ENCODE assay signal across 16 mouse cellular contexts in genomic region chr11:89023477-89023876, GRCm38 (mm10). TPM values are rescaled to one million over a fixed set of nuclear protein-coding genes. Genes with fewer than 3 reads are reported as not detected.
DNase-seq lines count a peak whose midpoint lies in the region; ATAC-seq and TF ChIP-seq lines count a peak whose summit lies in the region.
"Had no signal": no experiment of that assay in that cellular context is flagged by ENCODE, and none has a peak within 500 bp of the region (broad histone marks: within the 10 kb centered on the region; RNA-seq: fewer than 3 reads in every experiment).

No protein-coding gene starts in this region.

- no peak for ATAC-seq in lung, embryonic 14.5 days (ENCODE audit: insufficient read depth)
- no peak for ATAC-seq in intestine, embryonic 15.5 days
- no peak for ATAC-seq in stomach, embryonic 16.5 days (ENCODE audit: insufficient read depth, low FRiP score)
- ATAC-seq: forebrain, embryonic 14.5 days; hindbrain, embryonic 16.5 days had no signal

- H3K36me3 ChIP-seq in lung, embryonic 14.5 days (ENCODE audit: insufficient read depth), result no peaks in the 10 kb centered on the region; the same call in 1 of the 2 replicates
- no peaks in the 10 kb centered on the region for H3K36me3 ChIP-seq in intestine, embryonic 15.5 days
- no peaks in the 10 kb centered on the region for H3K36me3 ChIP-seq in stomach, embryonic 16.5 days (ENCODE audit: control insufficient read depth, insufficient read depth, low read length)
- H3K36me3 ChIP-seq: embryonic facial prominence, embryonic 13.5 days had no signal

- 59% methylated on average over 10 of the region's 10 CpGs for WGBS in lung, embryonic 14.5 days
- 68% methylated on average over 10 of the region's 10 CpGs for WGBS in intestine, embryonic 15.5 days
- 64% methylated on average over 10 of the region's 10 CpGs for WGBS in stomach, embryonic 16.5 days

- no peak for TF ChIP-seq CTCF in gastrocnemius, adult 2 months (IDR thresholded peaks at IDR 0.05)
- TF ChIP-seq CTCF in lung, embryonic 14.5 days (IDR thresholded peaks at IDR 0.05; ENCODE audit: low read depth), result no peak

- H3K9me3 ChIP-seq in lung, embryonic 14.5 days (ENCODE audit: low read depth, low read length), result no peaks in the 10 kb centered on the region
- H3K9me3 ChIP-seq in intestine, embryonic 15.5 days, result no peaks in the 10 kb centered on the region
- no peaks in the 10 kb centered on the region for H3K9me3 ChIP-seq in stomach, embryonic 16.5 days (replicated peaks; ENCODE audit: control insufficient read depth, low read length)
- H3K9me3 ChIP-seq: embryonic facial prominence, embryonic 13.5 days had no signal

- peak overlapping the region; percentile 78 for H3K27ac ChIP-seq in gastrocnemius, adult 2 months
- H3K27ac ChIP-seq in lung, embryonic 14.5 days (ENCODE audit: low read depth), result peak overlapping the region; percentile 67; the same call in 1 of the 2 replicates
- peak overlapping the region; percentile 79 for H3K27ac ChIP-seq in intestine, embryonic 15.5 days
- H3K27ac ChIP-seq in stomach, embryonic 16.5 days (ENCODE audit: low read length), result peak overlapping the region; percentile 85
- H3K27ac ChIP-seq: embryonic facial prominence, embryonic 13.5 days had no signal

- H3K27me3 ChIP-seq in lung, embryonic 14.5 days (ENCODE audit: insufficient read depth, low read length), result no peaks in the 10 kb centered on the region
- no peaks in the 10 kb centered on the region for H3K27me3 ChIP-seq in intestine, embryonic 15.5 days (replicated peaks)
- no peaks in the 10 kb centered on the region for H3K27me3 ChIP-seq in stomach, embryonic 16.5 days (ENCODE audit: control insufficient read depth, insufficient read depth, low read length)
- H3K27me3 ChIP-seq: embryonic facial prominence, embryonic 13.5 days had no signal

- H3K4me2 ChIP-seq in lung, embryonic 14.5 days, result no peak overlapping the region
- H3K4me2 ChIP-seq in intestine, embryonic 15.5 days (replicated peaks), result no peak overlapping the region
- H3K4me2 ChIP-seq in stomach, embryonic 16.5 days (ENCODE audit: low read depth, low read length), result no peak overlapping the region
- H3K4me2 ChIP-seq: embryonic facial prominence, embryonic 13.5 days had no signal

- no peak overlapping the region for H3K4me3 ChIP-seq in gastrocnemius, adult 2 months
- no peak overlapping the region for H3K4me3 ChIP-seq in lung, embryonic 14.5 days (ENCODE audit: low read depth, low read length)
- H3K4me3 ChIP-seq in intestine, embryonic 15.5 days (replicated peaks), result no peak overlapping the region
- no peak overlapping the region for H3K4me3 ChIP-seq in stomach, embryonic 16.5 days (replicated peaks; ENCODE audit: low read length)
- H3K4me3 ChIP-seq: embryonic facial prominence, embryonic 13.5 days had no signal

- DNase-seq in gastrocnemius, adult 2 months, result no peak
- no peak for DNase-seq in gastrocnemius, adult 18-20 months (ENCODE audit: low spot score)
- DNase-seq in lung, embryonic 14.5 days, result peak; percentile 31
- no peak for DNase-seq in lung, postnatal 36 days
- DNase-seq in T-cell, adult 2 months (ENCODE audit: low spot score), result no peak
- no peak for DNase-seq in left cerebral cortex, postnatal 14 days (ENCODE audit: low spot score in 2 of 2)
- DNase-seq: cerebellum, postnatal 14 days; retina, postnatal 1 day had no signal

- H3K9ac ChIP-seq in lung, embryonic 14.5 days, result no peak overlapping the region
- no peak overlapping the region for H3K9ac ChIP-seq in intestine, embryonic 15.5 days
- no peak overlapping the region for H3K9ac ChIP-seq in stomach, embryonic 16.5 days (ENCODE audit: low read length)
- H3K9ac ChIP-seq: embryonic facial prominence, embryonic 13.5 days had no signal

- peaks cover 6% of the 10 kb centered on the region for H3K4me1 ChIP-seq in lung, embryonic 14.5 days (ENCODE audit: insufficient read depth)
- H3K4me1 ChIP-seq in intestine, embryonic 15.5 days (replicated peaks), result peaks cover 36% of the 10 kb centered on the region
- H3K4me1 ChIP-seq in stomach, embryonic 16.5 days (ENCODE audit: control insufficient read depth, insufficient read depth, low read length), result peaks cover 13% of the 10 kb centered on the region

- intact Hi-C loops in gastrocnemius, adult 2 months (cut with DNase I), result no loop called here
- intact Hi-C loops in left cerebral cortex, postnatal 14 days (cut with DNase I), result no loop called here

RNA-seq across cellular contexts. Expression of gene Trim25, which starts 24.3 kb away (rescaled TPM):
- 1 to 10 TPM; 5.9 to 9.0 TPM for total RNA-seq in gastrocnemius, adult 2 months (2021)
- total RNA-seq in gastrocnemius, adult 18-20 months (2021), result 1 to 10 TPM; 6.0 to 6.6 TPM
- 13.4 and 13.8 TPM in 2 replicates for polyA plus RNA-seq in lung, embryonic 14.5 days (2014; fragmentation: Nextera tagmentation; extraction: Ambion mirVana)
- 27.8 and 29.0 TPM in 2 replicates for polyA plus RNA-seq in intestine, embryonic 15.5 days (2015; fragmentation: Nextera tagmentation; extraction: Ambion mirVana)
- 27.8 and 29.0 TPM in 2 replicates for polyA plus RNA-seq in stomach, embryonic 16.5 days (2015; fragmentation: Nextera tagmentation; extraction: Ambion mirVana)
- 1 to 10 TPM; 3.2 to 4.8 TPM for total RNA-seq in left cerebral cortex, postnatal 14 days (2021)

RNA-seq across cellular contexts. Expression of gene Dgke, which starts 43.2 kb away (rescaled TPM):
- 1 to 10 TPM; 3.4 to 3.7 TPM for total RNA-seq in gastrocnemius, adult 2 months (2021)
- 1 to 10 TPM; 2.7 to 3.0 TPM for total RNA-seq in gastrocnemius, adult 18-20 months (2021)
- polyA plus RNA-seq in lung, embryonic 14.5 days (2014; fragmentation: Nextera tagmentation; extraction: Ambion mirVana), result 5.5 and 5.8 TPM in 2 replicates
- polyA plus RNA-seq in intestine, embryonic 15.5 days (2015; fragmentation: Nextera tagmentation; extraction: Ambion mirVana), result 3.2 TPM in 2 replicates
- polyA plus RNA-seq in stomach, embryonic 16.5 days (2015; fragmentation: Nextera tagmentation; extraction: Ambion mirVana), result 3.2 and 3.6 TPM in 2 replicates
- total RNA-seq in left cerebral cortex, postnatal 14 days (2021), result 10 to 100 TPM; 44.9 to 47.8 TPM

RNA-seq across cellular contexts. Expression of gene Gm525, which starts 50.2 kb away (rescaled TPM):
- total RNA-seq in gastrocnemius, adult 2 months (2021), result not detected
- total RNA-seq in gastrocnemius, adult 18-20 months (2021), result not detected
- 0.38 TPM in 1 of 2 replicates, not detected in the other for polyA plus RNA-seq in lung, embryonic 14.5 days (2014; fragmentation: Nextera tagmentation; extraction: Ambion mirVana)
- polyA plus RNA-seq in intestine, embryonic 15.5 days (2015; fragmentation: Nextera tagmentation; extraction: Ambion mirVana), result 1.1 and 1.8 TPM in 2 replicates
- polyA plus RNA-seq in stomach, embryonic 16.5 days (2015; fragmentation: Nextera tagmentation; extraction: Ambion mirVana), result 1.3 and 2.1 TPM in 2 replicates
- total RNA-seq in left cerebral cortex, postnatal 14 days (2021), result not detected
- polyA plus RNA-seq: C2C12; forebrain, embryonic 14.5 days; hindbrain, embryonic 16.5 days had no signal

RNA-seq across cellular contexts. Expression of gene Coil, which starts 53.4 kb away (rescaled TPM):
- 1 to 10 TPM; 3.8 to 4.6 TPM for total RNA-seq in gastrocnemius, adult 2 months (2021)
- total RNA-seq in gastrocnemius, adult 18-20 months (2021), result 1 to 10 TPM; 4.1 to 4.5 TPM
- 10.8 and 12.2 TPM in 2 replicates for polyA plus RNA-seq in lung, embryonic 14.5 days (2014; fragmentation: Nextera tagmentation; extraction: Ambion mirVana)
- polyA plus RNA-seq in intestine, embryonic 15.5 days (2015; fragmentation: Nextera tagmentation; extraction: Ambion mirVana), result 12.4 and 13.9 TPM in 2 replicates
- 10.1 and 10.7 TPM in 2 replicates for polyA plus RNA-seq in stomach, embryonic 16.5 days (2015; fragmentation: Nextera tagmentation; extraction: Ambion mirVana)
- 10 to 100 TPM; 20.4 to 20.9 TPM for total RNA-seq in left cerebral cortex, postnatal 14 days (2021)

RNA-seq across cellular contexts. Expression of gene Elobl, which starts 56.7 kb away (rescaled TPM):
- total RNA-seq in gastrocnemius, adult 2 months (2021), result not detected
- total RNA-seq in gastrocnemius, adult 18-20 months (2021), result not detected
- polyA plus RNA-seq in lung, embryonic 14.5 days (2014; fragmentation: Nextera tagmentation; extraction: Ambion mirVana), result not detected in 2 replicates
- not detected in 2 replicates for polyA plus RNA-seq in intestine, embryonic 15.5 days (2015; fragmentation: Nextera tagmentation; extraction: Ambion mirVana)
- polyA plus RNA-seq in stomach, embryonic 16.5 days (2015; fragmentation: Nextera tagmentation; extraction: Ambion mirVana), result not detected in 2 replicates
- total RNA-seq in left cerebral cortex, postnatal 14 days (2021), result not detected
- total RNA-seq: gastrocnemius, postnatal 4 days had no signal
- polyA plus RNA-seq: C2C12; embryonic facial prominence, embryonic 13.5 days; forebrain, embryonic 14.5 days; hindbrain, embryonic 16.5 days; limb, embryonic 14.5 days had no signal

Comparison
In these comparisons a context has a peak if more than half of its experiments do, and no peak if none do; other contexts are left out.
1. RNA of gene Dgke, which starts 43.2 kb away (total RNA-seq): 44.9 to 47.8 TPM in left cerebral cortex, postnatal 14 days; 3.4 to 3.7 TPM in gastrocnemius, adult 2 months and 2.7 to 3.0 TPM in gastrocnemius, adult 18-20 months; every median in the first group is over 4 times any median in the second.
2. Peak in every context shown above with its lines, with median percentiles within 50 percentile points of each other: H3K27ac ChIP-seq.